Mouse (Mus musculus) brain, embryonic 14.5 days (tissue): ENCODE measurements around the gene Ssr4. TPM values are rescaled to one million over a fixed set of nuclear protein-coding genes. Genes with fewer than 3 reads are reported as not detected.
"Not testable (repeated sequence)": the region's sequence is repeated elsewhere in the genome, so short reads cannot be mapped to it uniquely, and the experiment has no call there.

ENCODE experiments used
- DNase-seq: peaks from one replicate; pipeline ENCODE4 v3.0.0-alpha.2; 2011; ENCODE audit warnings: low read depth
- CTCF ChIP-seq: fragments of 200-500 bp; IDR thresholded peaks from 2 replicates; pipeline ENCODE4 v1.5.1; 2012; ENCODE audit warnings: inconsistent platforms, mild to moderate bottlenecking, moderate library complexity, borderline replicate concordance; ENCODE audit not compliant: insufficient read depth, insufficient read length; ENCODE audit errors: extremely low read depth
- POLR2A ChIP-seq: fragments of 200-500 bp; IDR thresholded peaks from 2 replicates; pipeline ENCODE4 v1.6.1; 2012; ENCODE audit warnings: mild to moderate bottlenecking, inconsistent platforms, borderline replicate concordance; ENCODE audit not compliant: poor library complexity, insufficient read depth, insufficient read length, severe bottlenecking; ENCODE audit errors: extremely low read depth
- polyA plus RNA-seq: library from polyadenylated mRNA; depleted of rRNA; stranded (reverse); fragments of >200 nt; gene quantifications from 2 replicates; pipeline ENCODE4 v1.2.3, GENCODE M21; 2012; rRNA removed

Ssr4 gene
- polyA plus RNA-seq: 130 and 205 TPM in 2 replicates

DNA sequence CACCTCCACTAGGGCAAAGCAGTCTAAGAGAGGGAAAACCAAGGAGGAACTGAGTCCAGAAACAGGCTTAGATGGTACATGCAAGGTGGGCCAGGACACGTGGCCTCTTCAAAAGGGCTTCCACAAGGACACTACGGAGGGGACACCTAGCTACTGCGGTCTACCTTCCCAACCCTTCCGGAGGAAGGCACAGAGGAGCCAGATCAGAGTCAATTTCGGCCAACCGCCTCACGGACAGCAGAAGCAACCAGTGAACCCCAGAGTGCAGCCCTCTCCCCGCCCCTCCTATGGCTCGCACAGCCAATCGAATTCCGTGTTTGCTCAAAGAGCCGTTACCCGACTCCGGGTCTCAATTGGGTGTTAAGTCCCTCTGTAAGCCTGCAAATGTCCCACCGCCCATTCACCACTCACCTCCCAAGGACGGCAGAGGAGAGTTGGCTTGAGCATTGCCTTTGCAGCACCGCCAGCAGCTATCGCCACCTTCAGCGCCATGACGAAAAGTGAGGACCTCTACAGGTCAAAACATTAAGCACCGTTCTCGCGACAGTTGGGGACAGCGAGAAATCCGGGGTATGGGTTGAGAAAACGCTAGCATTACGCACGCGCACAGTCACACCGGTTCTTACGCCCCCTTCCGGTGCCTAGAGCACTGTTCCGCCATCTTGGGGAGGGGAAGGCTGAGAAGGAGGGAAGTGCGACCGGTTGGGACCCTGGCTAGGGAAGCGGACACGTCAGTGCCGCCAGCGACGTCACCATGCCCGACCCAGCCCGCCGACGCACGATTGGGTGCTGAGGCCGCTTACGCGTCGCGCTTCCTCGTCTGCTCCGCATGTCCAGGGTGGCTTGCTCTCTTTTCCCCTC is at the start of gene Ssr4, which contains the start of gene Idh3g:
Ssr4 (plus strand) TSS at position 665 of the 861 bp plus-strand sequence.
Idh3g (minus strand) TSS at position 534 of the 861 bp plus-strand sequence.
- TF ChIP-seq CTCF (peak; percentile 46; the same call in 1 of the 2 replicates), POLR2A (no peak)
- peak; percentile 99 for DNase-seq

DNA sequence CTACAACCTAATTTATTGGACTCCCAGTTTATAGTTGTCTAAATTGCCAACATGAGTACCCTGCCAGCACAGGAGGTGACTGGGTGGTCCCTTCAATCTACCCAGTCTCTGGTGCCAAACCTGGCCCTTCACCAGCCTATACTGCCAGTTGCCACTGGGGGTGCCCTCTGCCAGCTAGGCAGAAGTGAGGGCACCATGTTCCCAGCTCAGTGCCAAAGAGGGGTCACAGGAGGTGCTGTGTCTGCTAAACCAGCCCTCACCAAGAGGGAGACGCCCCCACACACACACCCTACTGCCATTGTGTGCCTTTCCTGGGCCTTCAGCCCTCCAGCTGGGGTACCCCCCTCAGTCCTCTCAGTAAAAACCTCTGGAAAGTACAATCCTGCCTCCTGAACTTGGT is 48.7 kb upstream of the Ssr4 start:
- TF ChIP-seq POLR2A: no peak
- TF ChIP-seq CTCF: no peak

DNA sequence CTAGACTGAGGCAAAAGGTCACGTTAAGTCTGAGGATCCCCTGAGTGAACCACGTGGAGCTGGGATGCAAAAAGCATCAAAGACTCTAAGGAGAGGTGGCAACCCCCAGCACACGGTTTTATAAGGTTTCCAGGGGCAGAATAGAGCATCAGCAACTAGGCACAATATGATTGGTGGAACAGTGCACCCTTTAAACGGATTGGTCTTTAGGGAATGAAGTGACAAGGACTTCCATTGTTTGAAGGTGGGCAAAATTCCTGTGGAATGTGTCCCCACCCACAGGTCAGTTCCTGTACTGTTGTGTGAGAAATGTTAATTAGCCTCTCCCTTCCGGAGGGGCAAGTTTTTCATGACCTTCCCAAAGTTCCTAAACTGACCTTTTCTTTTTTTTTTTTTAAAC is 47.7 kb upstream of the Ssr4 start:
- no peak for DNase-seq
- TF ChIP-seq CTCF: no peak
- no peak for TF ChIP-seq POLR2A

More for the DNA sequence above, 48.7 kb upstream of the Ssr4 start:
- DNase-seq: no peak

DNA sequence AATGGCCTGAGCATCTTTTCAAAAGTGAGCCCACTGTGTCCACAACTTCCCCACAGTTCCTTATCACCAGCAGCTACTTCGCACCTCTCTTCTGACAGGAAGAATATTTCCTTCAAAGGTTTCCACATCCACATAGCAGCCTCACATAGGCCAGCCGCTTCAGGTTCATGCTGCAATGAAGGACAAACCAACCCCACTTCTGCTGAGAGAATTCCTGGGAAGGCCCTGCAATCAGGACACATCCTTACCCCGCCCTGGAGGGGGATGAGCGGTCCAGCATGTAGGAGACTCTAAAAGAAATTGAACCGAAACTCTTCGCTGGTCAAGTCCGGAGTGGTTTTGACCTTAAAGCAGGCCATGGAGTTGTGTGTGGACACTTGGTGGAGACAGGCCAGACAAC is 47.0 kb upstream of the Ssr4 start:
- not testable (repeated sequence) for DNase-seq

DNA sequence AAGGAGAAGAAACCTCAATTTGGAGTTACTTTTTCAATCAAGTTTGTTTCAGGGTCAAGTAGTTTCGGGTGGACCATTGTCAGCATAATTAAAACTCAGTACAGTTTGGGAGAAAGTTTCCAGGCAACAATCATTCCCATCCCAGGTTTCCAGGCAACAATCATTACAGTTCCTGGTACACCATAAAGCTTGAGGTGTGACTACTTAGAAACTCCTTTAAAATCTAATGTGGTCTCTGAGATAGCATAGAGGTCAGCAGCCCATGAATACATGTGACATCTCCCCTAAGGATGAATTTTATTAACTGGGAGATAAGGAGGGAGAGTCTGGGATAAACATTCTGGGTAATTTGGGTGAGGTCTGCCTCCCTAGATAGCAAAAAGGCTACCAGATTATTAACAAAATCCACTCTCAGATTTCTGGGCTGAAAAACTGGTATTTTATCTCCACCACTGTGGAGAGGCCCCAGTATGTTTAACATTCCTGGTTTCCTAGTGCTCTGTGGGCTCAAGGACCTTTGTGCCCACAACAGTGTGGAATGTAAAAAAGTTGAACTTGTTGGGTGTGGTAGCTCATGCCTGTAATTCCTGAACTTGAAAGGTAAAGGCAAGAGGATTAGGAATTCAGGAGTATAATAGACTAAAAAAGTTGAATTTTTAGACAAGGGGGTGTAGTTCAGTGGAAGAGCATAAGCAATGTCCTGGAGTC is 41.9 kb upstream of the Ssr4 start:
- no peak for TF ChIP-seq POLR2A
- no peak for TF ChIP-seq CTCF
- DNase-seq: no peak

DNA sequence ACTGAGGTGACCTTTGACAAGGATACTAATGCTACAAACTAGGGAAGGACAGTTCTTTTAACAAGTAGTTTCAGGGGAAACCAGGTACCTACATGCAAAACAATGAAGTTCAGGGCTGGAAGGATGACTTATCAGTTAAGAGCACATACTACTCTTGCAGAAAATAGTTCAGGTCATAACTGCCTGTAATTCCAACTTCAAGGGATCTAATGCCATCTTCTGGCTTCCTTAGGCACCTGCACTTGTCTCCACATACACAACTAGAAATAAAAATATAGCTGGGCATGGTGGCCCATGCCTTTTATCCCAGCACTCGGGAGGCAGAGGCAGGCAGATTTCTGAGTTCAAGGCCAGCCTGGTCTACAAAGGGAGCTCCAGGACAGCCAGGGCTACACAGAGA is 37.9 kb upstream of the Ssr4 start:
- no peak for DNase-seq
- no peak for TF ChIP-seq POLR2A
- no peak for TF ChIP-seq CTCF

DNA sequence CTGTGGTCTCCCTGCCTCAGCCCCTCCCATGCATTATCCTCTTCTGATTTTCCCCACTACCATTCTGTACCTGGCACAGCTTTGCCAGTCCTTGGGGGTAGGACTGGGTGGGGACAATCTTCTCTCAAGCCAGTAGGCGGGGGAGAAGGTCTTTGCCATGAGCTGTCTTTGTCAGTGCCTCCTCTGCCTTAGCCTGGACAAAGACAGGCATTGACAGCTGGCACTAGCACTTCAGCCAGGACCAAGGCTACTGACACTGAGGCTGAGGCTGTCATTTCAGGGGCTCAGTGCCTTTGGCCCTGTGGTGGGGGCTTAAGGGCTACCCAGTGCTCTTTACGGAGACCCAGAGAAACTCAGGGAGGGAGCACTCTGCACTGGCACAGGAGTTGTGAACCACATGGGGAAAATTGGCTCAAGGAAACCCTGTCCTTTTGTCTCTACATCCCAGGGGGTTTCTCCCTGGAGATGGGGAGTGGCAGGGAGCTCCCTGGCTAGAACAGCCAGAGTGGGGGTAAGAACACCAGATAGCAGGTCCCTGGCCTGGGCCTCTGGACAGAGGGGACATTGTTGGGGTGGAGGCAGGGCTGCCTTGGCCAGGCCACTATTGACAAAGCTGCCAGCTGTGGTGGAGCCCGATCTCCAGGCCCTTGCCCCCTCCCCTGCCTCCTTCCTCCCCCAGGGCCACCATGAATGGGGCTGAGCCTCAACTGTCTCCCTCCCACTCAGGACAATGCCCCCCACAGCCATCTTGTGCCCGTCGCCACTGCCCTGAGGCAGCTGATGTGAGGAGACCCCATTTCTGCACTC is 30.3 kb upstream of the Ssr4 start, which contains the start of gene Plxnb3:
Plxnb3 (plus strand) TSS at position 757 of the 807 bp plus-strand sequence.
- no peak for DNase-seq
- no peak for TF ChIP-seq CTCF
- TF ChIP-seq POLR2A: no peak

DNA sequence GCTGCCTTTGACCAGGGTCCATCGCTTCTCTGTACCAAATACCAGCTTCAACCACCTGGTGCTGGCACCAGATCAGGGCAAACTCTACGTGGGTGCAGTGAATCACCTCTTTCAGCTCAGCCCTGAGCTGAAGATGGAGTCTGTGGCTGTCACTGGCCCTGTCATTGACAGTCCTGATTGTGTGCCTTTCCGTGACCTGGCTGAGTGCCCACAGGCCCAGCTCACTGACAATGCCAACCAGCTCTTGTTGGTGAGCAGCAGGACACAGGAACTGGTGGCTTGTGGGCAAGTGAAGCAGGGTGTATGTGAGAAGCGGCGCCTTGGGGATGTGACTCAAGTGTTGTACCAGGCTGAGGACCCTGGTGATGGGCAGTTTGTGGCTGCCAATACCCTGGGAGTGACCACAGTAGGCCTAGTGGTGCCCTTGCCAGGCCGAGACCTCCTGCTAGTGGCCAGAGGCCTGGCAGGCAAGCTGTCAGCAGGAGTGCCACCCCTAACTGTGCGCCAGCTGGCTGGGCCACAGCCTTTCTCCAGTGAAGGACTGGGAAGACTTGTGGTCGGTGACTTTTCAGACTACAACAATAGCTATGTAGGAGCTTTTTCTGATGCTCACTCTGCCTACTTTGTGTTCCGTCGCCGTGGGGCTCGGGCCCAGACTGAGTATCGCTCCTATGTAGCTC is 28.1 kb upstream of the Ssr4 start:
- peak; percentile 17 for DNase-seq
- no peak for TF ChIP-seq CTCF
- no peak for TF ChIP-seq POLR2A

DNA sequence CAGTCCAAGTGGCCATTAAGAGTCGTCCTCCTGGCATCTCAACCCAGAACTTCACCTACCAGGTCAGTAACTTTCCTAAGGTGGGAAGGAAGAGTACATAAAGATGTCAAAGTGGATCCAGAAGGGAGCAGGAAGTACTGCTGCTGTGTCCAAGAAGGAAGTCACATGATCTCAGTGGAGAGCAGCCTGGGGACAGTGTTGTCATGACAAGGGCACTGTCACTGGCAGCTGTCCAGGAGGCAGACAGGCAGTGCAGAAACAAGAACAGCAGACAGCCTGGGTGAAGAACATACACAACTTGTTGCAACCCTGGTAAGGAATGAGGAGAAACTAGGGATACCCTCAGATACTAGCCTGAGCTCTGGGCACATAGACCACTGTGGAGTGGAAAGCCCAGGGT is 21.5 kb upstream of the Ssr4 start:
- peak; percentile 27 for DNase-seq
- TF ChIP-seq CTCF: no peak
- TF ChIP-seq POLR2A: no peak

DNA sequence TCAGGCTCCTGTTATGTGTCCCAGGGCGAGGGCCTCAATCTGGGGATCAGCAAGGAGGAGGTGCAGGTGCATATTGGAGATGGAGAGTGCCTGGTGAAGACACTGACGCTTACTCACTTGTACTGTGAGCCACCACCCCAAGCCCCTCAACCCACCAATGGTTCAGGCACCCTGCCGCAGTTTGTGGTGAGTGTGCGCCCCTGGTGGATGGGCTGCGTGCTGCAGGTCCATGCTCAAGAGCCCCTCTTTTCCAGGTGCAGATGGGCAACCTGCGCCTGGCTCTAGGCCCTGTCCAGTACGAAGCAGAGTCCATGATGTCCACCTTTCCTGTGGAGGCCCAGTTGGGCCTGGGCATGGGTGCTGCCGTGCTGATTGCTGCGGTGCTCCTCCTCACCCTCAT is 19.6 kb upstream of the Ssr4 start:
- TF ChIP-seq POLR2A: no peak
- peak; percentile 47; the same call in 1 of the 2 replicates for TF ChIP-seq CTCF
- DNase-seq: no peak
